Comparison of ENCODE assay signal across 13 mouse cellular contexts in genomic region chr8:64674951-64675585, GRCm38 (mm10). TPM values are rescaled to one million over a fixed set of nuclear protein-coding genes. Genes with fewer than 3 reads are reported as not detected.
DNase-seq lines count a peak whose midpoint lies in the region; ATAC-seq lines count a peak whose summit lies in the region.
"Had no signal": no experiment of that assay in that cellular context is flagged by ENCODE, and none has a peak within 500 bp of the region (broad histone marks: within the 10 kb centered on the region; RNA-seq: fewer than 3 reads in every experiment).

No protein-coding gene starts in this region.

- no peaks in the 10 kb centered on the region for H3K36me3 ChIP-seq in hindbrain, embryonic 16.5 days (ENCODE audit: control insufficient read depth, insufficient read depth, low read length)
- no peaks in the 10 kb centered on the region for H3K36me3 ChIP-seq in hindbrain, embryonic 10.5 days
- no peaks in the 10 kb centered on the region for H3K36me3 ChIP-seq in stomach, embryonic 16.5 days (ENCODE audit: control insufficient read depth, insufficient read depth, low read length)

- 0 out of 2 replicates have a peak, but pooled peaks have one; percentile 20 for ATAC-seq in hindbrain, embryonic 16.5 days
- peak; percentile 72; the same call in 1 of the 2 replicates for ATAC-seq in stomach, embryonic 16.5 days (ENCODE audit: insufficient read depth, low FRiP score)
- no peak for ATAC-seq in granulocyte monocyte progenitor cell, adult 5-6 weeks (replicated peaks; ENCODE audit: poor library complexity, severe bottlenecking)
- ATAC-seq: liver, postnatal 0 days had no signal

- H3K4me1 ChIP-seq in hindbrain, embryonic 16.5 days (ENCODE audit: control insufficient read depth, insufficient read depth, low read depth, low read length), result peaks cover 3% of the 10 kb centered on the region; the same call in 1 of the 2 replicates
- peaks cover 5% of the 10 kb centered on the region; the same call in 1 of the 2 replicates for H3K4me1 ChIP-seq in hindbrain, embryonic 10.5 days (replicated peaks)
- 0 out of 2 replicates have a peak, but pooled peaks cover 3% of the 10 kb centered on the region for H3K4me1 ChIP-seq in stomach, embryonic 16.5 days (ENCODE audit: control insufficient read depth, insufficient read depth, low read length)

- H3K9me3 ChIP-seq in hindbrain, embryonic 16.5 days (ENCODE audit: control insufficient read depth, low read length), result no peaks in the 10 kb centered on the region
- peaks cover 7% of the 10 kb centered on the region; the same call in 1 of the 2 replicates for H3K9me3 ChIP-seq in hindbrain, embryonic 10.5 days
- H3K9me3 ChIP-seq in stomach, embryonic 16.5 days (replicated peaks; ENCODE audit: control insufficient read depth, low read length), result no peaks in the 10 kb centered on the region
- H3K9me3 ChIP-seq: midbrain, embryonic 10.5 days had no signal

- no peaks in the 10 kb centered on the region for H3K27me3 ChIP-seq in hindbrain, embryonic 16.5 days (replicated peaks; ENCODE audit: control insufficient read depth, insufficient read depth, low read length)
- H3K27me3 ChIP-seq in hindbrain, embryonic 10.5 days (ENCODE audit: insufficient read depth, poor library complexity, severe bottlenecking), result no peaks in the 10 kb centered on the region
- no peaks in the 10 kb centered on the region for H3K27me3 ChIP-seq in stomach, embryonic 16.5 days (ENCODE audit: control insufficient read depth, insufficient read depth, low read length)

- DNase-seq in hindbrain, embryonic 10.5 days (ENCODE audit: low spot score), result no peak
- peak; percentile 9 for DNase-seq in lung, postnatal 36 days
- DNase-seq in lung, postnatal 14 days, result no peak
- DNase-seq in fibroblast of lung, adult 2 months (ENCODE audit: low read depth), result peak; percentile 67
- DNase-seq in right cerebral cortex, adult 18-20 months, result no peak
- DNase-seq: adrenal gland, postnatal 36 days; cerebellum, adult 18-20 months; liver, postnatal 0 days had no signal

- WGBS in hindbrain, embryonic 16.5 days, result 75% methylated on average over 8 of the region's 8 CpGs
- 87% methylated on average over 8 of the region's 8 CpGs for WGBS in hindbrain, embryonic 10.5 days
- 37% methylated on average over 8 of the region's 8 CpGs for WGBS in stomach, embryonic 16.5 days

- no peak overlapping the region for H3K4me3 ChIP-seq in hindbrain, embryonic 16.5 days (ENCODE audit: low read length)
- no peak overlapping the region for H3K4me3 ChIP-seq in hindbrain, embryonic 10.5 days
- no peak overlapping the region for H3K4me3 ChIP-seq in stomach, embryonic 16.5 days (replicated peaks; ENCODE audit: low read length)
- H3K4me3 ChIP-seq: midbrain, embryonic 10.5 days had no signal

- H3K27ac ChIP-seq in hindbrain, embryonic 16.5 days (ENCODE audit: low read depth, low read length), result no peak overlapping the region
- H3K27ac ChIP-seq in hindbrain, embryonic 10.5 days, result no peak overlapping the region
- H3K27ac ChIP-seq in stomach, embryonic 16.5 days (ENCODE audit: low read length), result peak overlapping the region; percentile 43; the same call in 1 of the 2 replicates
- H3K27ac ChIP-seq: hindbrain, embryonic 14.5 days; midbrain, embryonic 10.5 days had no signal

- no peak overlapping the region for H3K4me2 ChIP-seq in hindbrain, embryonic 16.5 days (ENCODE audit: low read length)
- H3K4me2 ChIP-seq in stomach, embryonic 16.5 days (ENCODE audit: low read depth, low read length), result no peak overlapping the region
- H3K4me2 ChIP-seq: hindbrain, embryonic 14.5 days had no signal

- H3K9ac ChIP-seq in hindbrain, embryonic 16.5 days (ENCODE audit: low read depth, low read length), result no peak overlapping the region
- H3K9ac ChIP-seq in stomach, embryonic 16.5 days (ENCODE audit: low read length), result no peak overlapping the region
- H3K9ac ChIP-seq: hindbrain, embryonic 14.5 days; liver, postnatal 0 days had no signal

RNA-seq across cellular contexts. Expression of gene Cpe, which starts 17.8 kb away (rescaled TPM):
- 718 and 866 TPM in 2 replicates for polyA plus RNA-seq in hindbrain, embryonic 16.5 days (2015; fragmentation: Nextera tagmentation; extraction: Ambion mirVana)
- polyA plus RNA-seq in hindbrain, embryonic 10.5 days (2016; fragmentation: Nextera tagmentation; extraction: Ambion mirVana), result 91.0 and 160 TPM in 2 replicates
- 122 and 151 TPM in 2 replicates for polyA plus RNA-seq in stomach, embryonic 16.5 days (2015; fragmentation: Nextera tagmentation; extraction: Ambion mirVana)
- not detected in 2 replicates for total RNA-seq in granulocyte monocyte progenitor cell, adult 5-6 weeks (2014; fragmentation: Nextera tagmentation)
- not detected in 2 replicates for total RNA-seq in granulocyte monocyte progenitor cell, adult 5-6 weeks (2017)

RNA-seq across cellular contexts. Expression of gene Msmo1, which starts 58.5 kb away (rescaled TPM):
- 152 and 179 TPM in 2 replicates for polyA plus RNA-seq in hindbrain, embryonic 16.5 days (2015; fragmentation: Nextera tagmentation; extraction: Ambion mirVana)
- polyA plus RNA-seq in hindbrain, embryonic 10.5 days (2016; fragmentation: Nextera tagmentation; extraction: Ambion mirVana), result 200 and 202 TPM in 2 replicates
- polyA plus RNA-seq in stomach, embryonic 16.5 days (2015; fragmentation: Nextera tagmentation; extraction: Ambion mirVana), result 143 and 144 TPM in 2 replicates
- 14.6 and 18.3 TPM in 2 replicates for total RNA-seq in granulocyte monocyte progenitor cell, adult 5-6 weeks (2014; fragmentation: Nextera tagmentation)
- total RNA-seq in granulocyte monocyte progenitor cell, adult 5-6 weeks (2017), result 35.1 and 50.0 TPM in 2 replicates

Comparison
In these comparisons a context has a peak if more than half of its experiments do, and no peak if none do; other contexts are left out.
1. DNase-seq: peak in lung, postnatal 36 days (single experiment) and fibroblast of lung, adult 2 months (single experiment); none in hindbrain, embryonic 10.5 days (single experiment), lung, postnatal 14 days (single experiment) and right cerebral cortex, adult 18-20 months (single experiment).